ENCODE assay signal across 29 mouse cellular contexts in genomic region chr7:142224518-142224917, GRCm38 (mm10). TPM values are rescaled to one million over a fixed set of nuclear protein-coding genes. Genes with fewer than 3 reads are reported as not detected.
A peak's percentile ranks its signal among the peaks of the same experiment; 100 is the strongest.
DNase-seq lines count a peak whose midpoint lies in the region.
"Had no signal": no experiment of that assay in that cellular context is flagged by ENCODE, and none has a peak within 500 bp of the region (broad histone marks: within the 10 kb centered on the region; RNA-seq: fewer than 3 reads in every experiment).

No protein-coding gene starts in this region.

- 0 out of 2 replicates have a peak overlapping the region, but pooled peaks have one; percentile 38 for H3K27ac ChIP-seq in heart, embryonic 10.5 days
- H3K27ac ChIP-seq: embryonic facial prominence, embryonic 12.5 days; forebrain, embryonic 13.5 days; gastrocnemius, adult 2 months; intestine, embryonic 15.5 days; layer of hippocampus, adult 2 months; limb, embryonic 15.5 days; midbrain, embryonic 10.5 days; neural tube, embryonic 13.5 days had no signal

- peaks cover 11% of the 10 kb centered on the region for H3K4me1 ChIP-seq in heart, embryonic 10.5 days
- H3K4me1 ChIP-seq: forebrain, embryonic 13.5 days; intestine, embryonic 15.5 days; limb, embryonic 15.5 days; neural tube, embryonic 13.5 days had no signal

- no peak overlapping the region for H3K4me3 ChIP-seq in heart, embryonic 10.5 days
- H3K4me3 ChIP-seq: embryonic facial prominence, embryonic 12.5 days; erythroblast, embryonic 14.5 days; forebrain, embryonic 13.5 days; gastrocnemius, adult 2 months; intestine, embryonic 15.5 days; layer of hippocampus, adult 2 months; limb, embryonic 15.5 days; midbrain, embryonic 10.5 days; myocyte; neural tube, embryonic 13.5 days had no signal

- no peak for DNase-seq in heart, embryonic 10.5 days (ENCODE audit: low spot score)
- no peak for DNase-seq in heart, adult 9 months (ENCODE audit: low spot score in 2 of 2)
- DNase-seq in lung, postnatal 10 days: peak; percentile 8
- no peak for DNase-seq in lung, adult 18-20 months
- DNase-seq in embryo, embryonic 11 days: peak; percentile 12
- peak; percentile 2 for DNase-seq in yolk sac, embryonic 10.5 days (ENCODE audit: low spot score)
- DNase-seq in right cerebral cortex, postnatal 14 days: no peak
- DNase-seq: adrenal gland, postnatal 36 days; cerebellum, adult 9-11 months; gastrocnemius, adult 2 months; kidney, adult 8-10 months; kidney, postnatal 25 days; right cerebral cortex, adult 18-20 months; thymus, adult 18-20 months had no signal

- no peaks in the 10 kb centered on the region for H3K36me3 ChIP-seq in heart, embryonic 10.5 days
- H3K36me3 ChIP-seq: embryonic facial prominence, embryonic 12.5 days; intestine, embryonic 15.5 days; limb, embryonic 15.5 days; midbrain, embryonic 10.5 days; neural tube, embryonic 13.5 days had no signal

- no peaks in the 10 kb centered on the region for H3K27me3 ChIP-seq in heart, embryonic 10.5 days (ENCODE audit: insufficient read depth, poor library complexity, severe bottlenecking)
- H3K27me3 ChIP-seq: embryonic facial prominence, embryonic 12.5 days; forebrain, embryonic 13.5 days; intestine, embryonic 15.5 days; limb, embryonic 15.5 days; neural tube, embryonic 13.5 days had no signal

- no peaks in the 10 kb centered on the region for H3K9me3 ChIP-seq in heart, embryonic 10.5 days
- H3K9me3 ChIP-seq: embryonic facial prominence, embryonic 12.5 days; forebrain, embryonic 13.5 days; intestine, embryonic 15.5 days; limb, embryonic 15.5 days; midbrain, embryonic 10.5 days; neural tube, embryonic 13.5 days had no signal

- WGBS in heart, embryonic 10.5 days: 25% methylated on average over 2 of the region's 2 CpGs

RNA-seq across cellular contexts. Expression of gene Krtap5-5, which starts 5.3 kb away (rescaled TPM):
- polyA plus RNA-seq in heart, embryonic 10.5 days (2016; fragmentation: Nextera tagmentation; extraction: Ambion mirVana): not detected in 2 replicates
- polyA plus RNA-seq: embryonic facial prominence, embryonic 12.5 days; erythroblast, embryonic 14.5 days; forebrain, embryonic 13.5 days; frontal cortex, adult 2 months; heart, embryonic 16.5 days; hindbrain, embryonic 16.5 days; intestine, embryonic 15.5 days; limb, embryonic 15.5 days; liver, embryonic 16.5 days; midbrain, embryonic 10.5 days; midbrain, embryonic 16.5 days; myocyte; neural tube, embryonic 13.5 days; stomach, embryonic 16.5 days had no signal

RNA-seq across cellular contexts. Expression of gene Gm7579, which starts 12.9 kb away (rescaled TPM):
- not detected in 2 replicates for polyA plus RNA-seq in heart, embryonic 10.5 days (2016; fragmentation: Nextera tagmentation; extraction: Ambion mirVana)
- polyA plus RNA-seq: embryonic facial prominence, embryonic 12.5 days; erythroblast, embryonic 14.5 days; forebrain, embryonic 13.5 days; frontal cortex, adult 2 months; heart, embryonic 16.5 days; hindbrain, embryonic 16.5 days; intestine, embryonic 15.5 days; limb, embryonic 15.5 days; liver, embryonic 16.5 days; midbrain, embryonic 10.5 days; midbrain, embryonic 16.5 days; myocyte; neural tube, embryonic 13.5 days; stomach, embryonic 16.5 days had no signal

RNA-seq across cellular contexts. Expression of gene Gm40460, which starts 16.4 kb away (rescaled TPM):
- polyA plus RNA-seq in heart, embryonic 10.5 days (2016; fragmentation: Nextera tagmentation; extraction: Ambion mirVana): not detected in 2 replicates
- polyA plus RNA-seq: embryonic facial prominence, embryonic 12.5 days; erythroblast, embryonic 14.5 days; forebrain, embryonic 13.5 days; frontal cortex, adult 2 months; heart, embryonic 16.5 days; hindbrain, embryonic 16.5 days; intestine, embryonic 15.5 days; limb, embryonic 15.5 days; liver, embryonic 16.5 days; midbrain, embryonic 10.5 days; midbrain, embryonic 16.5 days; myocyte; neural tube, embryonic 13.5 days; stomach, embryonic 16.5 days had no signal

RNA-seq across cellular contexts. Expression of gene Krtap5-3, which starts 23.4 kb away (rescaled TPM):
- polyA plus RNA-seq in heart, embryonic 10.5 days (2016; fragmentation: Nextera tagmentation; extraction: Ambion mirVana): not detected in 2 replicates
- polyA plus RNA-seq: embryonic facial prominence, embryonic 12.5 days; erythroblast, embryonic 14.5 days; forebrain, embryonic 13.5 days; heart, embryonic 16.5 days; hindbrain, embryonic 16.5 days; intestine, embryonic 15.5 days; limb, embryonic 15.5 days; liver, embryonic 16.5 days; midbrain, embryonic 10.5 days; midbrain, embryonic 16.5 days; myocyte; neural tube, embryonic 13.5 days; stomach, embryonic 16.5 days had no signal

RNA-seq across cellular contexts. Expression of gene Gm2431, which starts 33.6 kb away (rescaled TPM):
- polyA plus RNA-seq in heart, embryonic 10.5 days (2016; fragmentation: Nextera tagmentation; extraction: Ambion mirVana): not detected in 2 replicates
- polyA plus RNA-seq: embryonic facial prominence, embryonic 12.5 days; erythroblast, embryonic 14.5 days; forebrain, embryonic 13.5 days; frontal cortex, adult 2 months; heart, embryonic 16.5 days; hindbrain, embryonic 16.5 days; intestine, embryonic 15.5 days; limb, embryonic 15.5 days; liver, embryonic 16.5 days; midbrain, embryonic 10.5 days; midbrain, embryonic 16.5 days; myocyte; neural tube, embryonic 13.5 days; stomach, embryonic 16.5 days had no signal

Comparison
In these comparisons a context has a peak if more than half of its experiments do, and no peak if none do; other contexts are left out.
1. DNase-seq: peak in lung, postnatal 10 days (single experiment), embryo, embryonic 11 days (single experiment) and yolk sac, embryonic 10.5 days (single experiment); none in heart, embryonic 10.5 days (single experiment), heart, adult 9 months (0 of 2), lung, adult 18-20 months (0 of 2) and right cerebral cortex, postnatal 14 days (single experiment).